Mouse (Mus musculus) embryonic fibroblast, embryonic 13.5 days (primary cell): Measurements from ENCODE around the gene Fam136a. TPM values are rescaled to one million over a fixed set of nuclear protein-coding genes. Genes with fewer than 3 reads are reported as not detected.
A peak's percentile ranks its signal among the peaks of the same experiment; 100 is the strongest.
"Not testable (repeated sequence)": the region's sequence is repeated elsewhere in the genome, so short reads cannot be mapped to it uniquely, and the experiment has no call there.

Source experiments
- H3K27ac ChIP-seq: 2 replicates; pipeline ENCODE4 v1.5.1; 2012; ENCODE audit warnings: low read length, control low read depth, inconsistent platforms; ENCODE audit not compliant: insufficient read depth
- H3K4me1 ChIP-seq: 2 replicates; pipeline ENCODE4 v1.6.1; 2011; ENCODE audit warnings: low read length; ENCODE audit not compliant: control insufficient read depth, insufficient read depth
- H3K4me3 ChIP-seq: 2 replicates; pipeline ENCODE4 v1.5.1; 2011; ENCODE audit warnings: mild to moderate bottlenecking, control low read depth, low read length; ENCODE audit not compliant: insufficient read depth
- CTCF ChIP-seq: IDR thresholded peaks from 2 replicates; pipeline ENCODE4 v1.5.1; 2011; ENCODE audit warnings: mild to moderate bottlenecking, control low read depth, low read length, moderate library complexity, borderline replicate concordance; ENCODE audit not compliant: insufficient read depth
- POLR2A ChIP-seq: IDR thresholded peaks from 2 replicates; pipeline ENCODE4 v1.6.1; 2011; ENCODE audit warnings: low read depth, mild to moderate bottlenecking, control low read depth, low read length, moderate library complexity
- polyA plus RNA-seq: library from polyadenylated mRNA; stranded (reverse); fragments of >200 nt; gene quantifications from 2 replicates; pipeline ENCODE4 v1.2.4, GENCODE M21; 2011; ENCODE audit warnings: low read depth; ENCODE audit not compliant: missing spikeins, insufficient read length

Gene Fam136a
- polyA plus RNA-seq, 1 experiment = 31.9 TPM

DNA sequence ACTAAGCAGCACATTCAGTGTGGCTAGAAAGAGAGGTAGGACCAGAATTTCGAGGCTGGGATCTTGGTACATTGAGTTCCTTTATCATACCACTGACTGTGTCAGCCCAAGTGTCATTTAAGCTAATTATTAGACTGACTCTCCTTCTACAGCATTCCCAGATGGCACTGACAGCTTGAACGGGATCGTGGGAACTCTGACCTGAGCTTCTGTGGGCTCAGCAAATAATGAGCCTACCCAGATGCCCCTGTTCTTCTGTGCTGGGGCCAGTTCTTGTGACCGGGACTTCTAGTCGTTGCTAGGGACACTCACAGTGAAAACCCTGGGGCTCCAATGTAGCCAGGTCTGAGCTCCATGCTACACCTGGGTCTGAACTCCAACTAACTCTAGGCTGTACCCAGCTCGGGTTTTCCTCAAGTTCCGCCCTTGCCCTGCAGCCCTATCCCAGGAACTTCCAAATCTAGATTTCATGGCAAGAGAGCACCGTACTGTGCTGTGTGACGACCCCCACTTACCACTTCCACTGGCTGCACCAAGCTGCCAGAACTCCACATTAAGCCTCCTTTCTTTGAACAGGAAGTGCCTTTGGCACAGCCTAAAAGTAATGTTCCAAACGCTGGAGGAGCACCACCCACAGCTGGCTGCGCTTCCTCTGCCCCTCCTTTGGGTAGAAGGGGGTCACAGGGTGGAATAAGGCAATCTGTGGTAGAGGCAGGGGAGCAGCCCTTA, 30.2 kb upstream of the Fam136a start:
- Histone ChIP-seq H3K27ac (no peak overlapping the region), H3K4me3 (no peak overlapping the region), H3K4me1 (no peaks in the 10 kb centered on the region)
- no peak for TF ChIP-seq POLR2A
- TF ChIP-seq CTCF = no peak

DNA sequence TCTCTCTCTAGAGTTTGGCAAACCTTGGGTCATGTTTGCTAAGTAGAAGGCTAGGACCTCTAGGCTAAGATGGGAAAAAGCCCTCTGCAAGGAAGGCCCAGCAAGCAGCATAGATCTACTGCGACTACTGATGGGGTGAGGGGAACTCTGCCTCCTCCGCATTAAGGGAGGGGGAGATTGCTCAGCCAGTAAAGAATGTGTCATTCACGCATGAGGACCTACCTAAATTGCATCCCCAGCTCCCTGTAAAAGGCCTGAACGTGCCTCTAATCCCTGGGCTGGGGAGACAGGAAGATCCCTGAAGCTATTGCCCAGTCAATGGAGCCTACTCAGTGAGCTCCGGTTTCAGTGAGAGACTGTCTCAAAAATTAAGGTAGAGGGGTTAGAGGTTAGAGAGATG, 29.6 kb upstream of the Fam136a start:
- TF ChIP-seq CTCF (no peak), POLR2A (no peak)
- H3K4me1 ChIP-seq = no peaks in the 10 kb centered on the region
- H3K27ac ChIP-seq = no peak overlapping the region
- no peak overlapping the region for H3K4me3 ChIP-seq

DNA sequence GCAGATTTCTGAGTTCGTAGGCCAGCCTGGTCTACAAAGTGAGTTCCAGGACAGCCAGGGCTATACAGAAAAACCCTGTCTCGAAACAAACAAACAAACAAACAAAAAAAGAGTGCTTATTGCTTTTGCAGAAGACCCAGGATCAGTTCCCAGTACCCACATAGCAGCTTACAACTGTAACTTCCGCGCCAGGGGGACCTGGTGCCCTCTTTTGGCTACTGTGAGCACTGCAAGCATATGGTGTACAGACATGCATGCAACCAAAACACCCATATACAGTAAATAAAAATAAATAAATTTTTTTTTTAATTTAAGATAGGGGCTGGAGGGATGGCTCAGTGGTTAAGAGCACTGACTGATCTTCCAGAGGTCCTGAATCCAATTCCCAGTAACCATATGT, 29.1 kb upstream of the Fam136a start:
- H3K27ac ChIP-seq, H3K4me3 ChIP-seq, H3K4me1 ChIP-seq: not testable (repeated sequence)

DNA sequence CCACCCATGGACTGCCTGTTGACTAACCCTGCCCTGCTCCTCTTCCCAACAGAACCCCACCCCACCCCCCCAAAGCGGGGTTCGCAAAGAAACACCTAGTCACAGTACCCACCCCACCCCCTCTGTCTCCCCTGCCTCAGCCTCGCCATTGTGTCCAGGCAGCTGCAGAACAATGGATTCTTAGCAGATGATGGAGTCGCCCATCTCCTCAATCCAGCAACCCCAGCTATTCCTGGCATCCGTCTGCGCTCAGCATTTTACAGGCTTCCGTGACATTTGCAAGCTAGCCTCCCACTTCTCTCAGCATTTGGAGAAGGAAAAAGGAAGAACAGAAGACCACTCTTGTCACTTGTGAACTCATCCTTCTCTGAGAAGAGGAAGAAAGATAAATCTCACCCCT, 21.8 kb upstream of the Fam136a start:
- TF ChIP-seq POLR2A = no peak
- no peak for TF ChIP-seq CTCF
- Histone ChIP-seq H3K27ac (no peak overlapping the region), H3K4me1 (no peaks in the 10 kb centered on the region), H3K4me3 (no peak overlapping the region)

DNA sequence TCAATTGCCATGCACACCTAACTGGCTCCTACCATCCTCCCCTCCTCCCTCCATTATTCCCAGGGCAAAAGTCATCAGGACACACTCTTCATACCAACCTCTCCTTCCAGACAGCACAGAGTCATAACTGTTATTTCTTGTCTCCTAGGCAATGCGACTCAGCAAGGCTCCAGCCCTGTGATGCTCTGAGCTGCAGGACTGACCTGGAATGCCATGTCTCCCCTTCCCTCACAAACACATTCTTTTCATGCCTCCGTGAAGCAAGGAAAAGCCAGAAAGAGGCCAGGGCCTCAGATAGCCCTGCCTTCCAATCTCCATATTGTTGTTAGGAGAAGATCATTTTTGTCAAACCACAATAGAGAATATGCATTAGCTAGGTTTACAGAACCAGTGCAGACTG, 19.4 kb upstream of the Fam136a start:
- H3K4me3 ChIP-seq = no peak overlapping the region
- no peaks in the 10 kb centered on the region for H3K4me1 ChIP-seq
- TF ChIP-seq POLR2A (no peak), CTCF (no peak)
- H3K27ac ChIP-seq = no peak overlapping the region

DNA sequence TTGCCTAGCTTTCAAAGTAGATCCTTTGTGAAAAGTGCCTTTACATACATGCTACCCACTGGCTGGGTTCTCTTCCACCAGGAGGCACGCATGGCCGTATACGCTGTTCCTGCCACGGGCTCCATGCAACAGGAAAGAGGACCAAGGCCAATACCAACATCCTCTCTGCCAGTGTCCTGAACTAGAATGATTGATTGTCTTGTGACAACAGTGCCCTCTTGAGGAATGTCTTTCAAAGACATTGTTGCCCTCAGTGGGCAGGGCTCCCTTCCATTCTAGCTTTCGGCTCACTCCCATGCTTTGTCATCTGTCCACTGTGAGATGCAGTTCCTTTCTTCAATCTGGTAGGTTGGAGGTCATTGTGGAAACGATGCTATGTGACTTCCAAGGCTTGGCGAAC, 16.2 kb upstream of the Fam136a start:
- no peak overlapping the region for H3K4me3 ChIP-seq
- H3K27ac ChIP-seq = no peak overlapping the region
- TF ChIP-seq CTCF = 0 out of 2 replicates have a peak, but pooled peaks have one; percentile 16
- no peak for TF ChIP-seq POLR2A
- H3K4me1 ChIP-seq = no peaks in the 10 kb centered on the region

DNA sequence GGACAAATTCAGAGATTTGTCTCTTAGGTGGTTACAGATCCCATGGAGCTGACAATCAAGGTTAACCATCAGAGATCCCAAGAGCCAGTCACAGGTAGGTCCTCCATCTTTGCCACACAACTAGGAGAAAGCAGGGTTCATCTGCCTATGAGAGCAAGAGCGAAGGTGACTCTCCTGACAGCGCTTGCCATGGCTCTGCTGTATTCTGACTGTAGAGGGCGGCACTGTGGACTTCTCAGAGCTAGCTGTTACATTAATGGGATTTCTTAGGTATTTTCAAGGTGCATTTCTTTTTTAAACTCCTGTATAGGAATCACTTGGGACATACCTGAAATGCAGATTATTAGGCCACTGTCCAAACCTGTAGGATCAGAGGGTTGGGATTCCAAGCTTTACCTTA, 10.5 kb upstream of the Fam136a start:
- Histone ChIP-seq H3K4me1 (no peaks in the 10 kb centered on the region), H3K27ac (no peak overlapping the region), H3K4me3 (no peak overlapping the region)
- TF ChIP-seq POLR2A = no peak
- no peak for TF ChIP-seq CTCF

DNA sequence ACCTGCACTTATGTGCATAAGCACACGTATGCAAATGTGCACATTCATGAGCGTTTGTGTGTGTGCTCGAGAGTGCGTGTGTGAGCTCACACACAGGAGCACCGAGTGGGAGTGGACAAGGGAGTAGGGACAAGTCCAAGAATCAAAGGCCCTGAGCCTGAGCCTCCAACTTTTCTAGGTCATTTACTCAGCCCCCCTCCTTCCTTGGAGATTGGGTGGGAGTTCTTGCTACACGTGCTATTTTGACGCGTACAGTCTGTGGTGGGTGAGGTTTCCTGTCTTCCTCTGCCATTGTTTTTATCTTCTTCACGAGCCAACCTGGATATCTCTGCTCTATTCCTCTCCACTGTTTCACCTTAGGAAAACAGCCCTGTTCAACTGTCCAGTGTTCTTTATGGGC, 8.5 kb upstream of the Fam136a start:
- TF ChIP-seq CTCF (no peak), POLR2A (no peak)
- Histone ChIP-seq H3K4me3 (no peak overlapping the region), H3K27ac (no peak overlapping the region), H3K4me1 (no peaks in the 10 kb centered on the region)

DNA sequence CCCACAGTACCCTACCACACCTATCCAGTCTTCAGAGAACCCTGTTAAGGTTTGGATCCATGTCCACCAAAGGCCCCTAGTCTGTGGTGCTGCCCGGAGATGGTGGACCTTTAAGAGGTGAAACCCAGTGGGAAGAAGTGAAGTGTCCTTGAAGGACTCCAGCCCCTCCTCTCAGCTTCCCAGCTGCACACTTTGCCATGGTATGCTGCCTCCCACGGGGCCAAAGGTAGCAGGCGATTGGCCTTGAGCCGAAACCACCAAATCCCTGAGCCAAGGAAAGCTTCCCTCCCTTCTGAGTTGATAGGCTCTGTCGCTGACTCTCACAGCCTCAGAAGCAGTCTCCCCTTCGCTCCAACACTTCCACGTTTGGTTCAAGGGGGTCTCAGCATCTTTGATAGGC, 4.8 kb upstream of the Fam136a start:
- Histone ChIP-seq H3K27ac (no peak overlapping the region), H3K4me1 (no peaks in the 10 kb centered on the region)
- TF ChIP-seq CTCF (no peak), POLR2A (no peak)

DNA sequence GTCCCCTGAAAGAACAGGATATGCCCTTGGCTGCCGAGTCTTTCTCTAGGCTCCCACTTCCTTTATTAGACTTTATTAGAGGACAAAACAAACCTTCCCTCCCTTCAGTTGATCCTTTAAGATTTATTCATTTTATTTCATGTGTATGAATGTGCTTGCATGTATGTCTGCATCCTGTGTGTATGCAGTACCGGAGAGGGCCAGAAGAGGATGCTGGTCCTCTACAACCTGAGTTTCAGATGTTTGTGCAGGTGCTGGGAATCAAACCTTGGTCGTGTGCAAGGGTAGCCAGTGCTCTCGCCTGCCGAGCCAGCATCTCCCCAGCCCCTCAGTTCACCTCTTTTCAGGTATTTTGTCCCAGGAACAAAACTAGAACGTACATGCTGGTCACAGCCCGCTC, 4.1 kb upstream of the Fam136a start:
- H3K27ac ChIP-seq = no peak overlapping the region

More for the DNA sequence above, 4.8 kb upstream of the Fam136a start:
- no peak overlapping the region for H3K4me3 ChIP-seq

More for the DNA sequence above, 4.1 kb upstream of the Fam136a start:
- TF ChIP-seq CTCF (no peak), POLR2A (no peak)
- H3K4me1 ChIP-seq = no peaks in the 10 kb centered on the region; the same call in 1 of the 2 replicates
- H3K4me3 ChIP-seq = no peak overlapping the region
